Mouse (Mus musculus) myocyte (in vitro differentiated cells): ENCODE measurements around the gene Dhrs7b. TPM values are rescaled to one million over a fixed set of nuclear protein-coding genes. Genes with fewer than 3 reads are reported as not detected.

Experiments
- H3K27me3 ChIP-seq: one replicate; pipeline ENCODE4 v1.6.1; 2011; ENCODE audit not compliant: control insufficient read depth, insufficient read depth, insufficient read length
- H3K36me3 ChIP-seq: one replicate; pipeline ENCODE4 v1.6.1; 2011; ENCODE audit not compliant: control insufficient read depth, insufficient read depth
- H3K4me2 ChIP-seq: one replicate; pipeline ENCODE4 v1.6.1; 2011; ENCODE audit warnings: low read depth, control low read depth
- H3K4me3 ChIP-seq: one replicate; pipeline ENCODE4 v1.5.1; 2011; ENCODE audit warnings: mild to moderate bottlenecking, control low read depth, moderate library complexity
- H3K79me2 ChIP-seq: one replicate; pipeline ENCODE4 v1.6.1; 2011; ENCODE audit not compliant: control insufficient read depth, insufficient read depth
- H3ac ChIP-seq: one replicate; pipeline ENCODE4 v1.6.1; 2011; ENCODE audit not compliant: control insufficient read depth, insufficient read length
- CEBPB ChIP-seq: IDR thresholded peaks from 2 replicates; pipeline ENCODE4 v1.6.1; 2011; ENCODE audit warnings: mild to moderate bottlenecking, moderate library complexity; ENCODE audit not compliant: poor library complexity, insufficient read depth, severe bottlenecking
- E2F4 ChIP-seq: IDR thresholded peaks from one replicate; pipeline ENCODE4 v1.6.1; 2011; ENCODE audit warnings: mild to moderate bottlenecking, control low read depth, moderate library complexity; ENCODE audit not compliant: insufficient read depth
- MAX ChIP-seq: IDR thresholded peaks from one replicate; pipeline ENCODE4 v1.6.1; 2011; ENCODE audit warnings: low read depth, mild to moderate bottlenecking, control low read depth
- MYOD1 ChIP-seq, 3 experiments: IDR thresholded peaks; one replicate each; pipeline ENCODE4 v1.6.1; 2011; ENCODE audit warnings: control low read depth in 2 of 3, low read depth in 2 of 3, mild to moderate bottlenecking in 2 of 3, moderate library complexity in 1 of 3; ENCODE audit not compliant: insufficient read length in 2 of 3, control insufficient read depth in 1 of 3
- MYOG ChIP-seq, 3 experiments: IDR thresholded peaks; one replicate each; pipeline ENCODE4 v1.6.1; 2011; ENCODE audit warnings: control low read depth in 2 of 3, low read depth in 2 of 3, mild to moderate bottlenecking in 2 of 3; ENCODE audit not compliant: insufficient read length in 2 of 3, control insufficient read depth in 1 of 3, insufficient read depth in 1 of 3
- POLR2A ChIP-seq: IDR thresholded peaks from one replicate; pipeline ENCODE4 v1.6.1; 2011; ENCODE audit warnings: low read depth, mild to moderate bottlenecking, control low read depth, moderate library complexity; ENCODE audit not compliant: insufficient read length
- POLR2AphosphoS2 ChIP-seq: IDR thresholded peaks from one replicate; pipeline ENCODE4 v1.6.1; 2011; ENCODE audit warnings: low read depth, control low read depth; ENCODE audit not compliant: insufficient read length
- REST ChIP-seq: IDR thresholded peaks from one replicate; pipeline ENCODE4 v1.6.1; 2011; ENCODE audit warnings: mild to moderate bottlenecking, control low read depth, moderate library complexity; ENCODE audit not compliant: insufficient read depth, insufficient read length
- SRF ChIP-seq: IDR thresholded peaks from one replicate; pipeline ENCODE4 v1.6.1; 2011; ENCODE audit warnings: low read depth; ENCODE audit not compliant: control insufficient read depth, insufficient read length
- TCF12 ChIP-seq: IDR thresholded peaks from one replicate; pipeline ENCODE4 v1.6.1; 2011; ENCODE audit warnings: mild to moderate bottlenecking, control low read depth; ENCODE audit not compliant: poor library complexity, insufficient read depth, severe bottlenecking
- TCF3 ChIP-seq: IDR thresholded peaks from one replicate; pipeline ENCODE4 v1.6.1; 2011; ENCODE audit warnings: low read depth, control low read depth; ENCODE audit not compliant: insufficient read length
- USF1 ChIP-seq: IDR thresholded peaks from one replicate; pipeline ENCODE4 v1.6.1; 2011; ENCODE audit warnings: low read depth, mild to moderate bottlenecking, control low read depth, moderate library complexity
- polyA plus RNA-seq: library from polyadenylated mRNA; unstranded; fragments of >200 nt; fragmentation: generic; extraction: Trizol; gene quantifications from one replicate; pipeline ENCODE4 v1.2.1, GENCODE M21; 2012; ENCODE audit warnings: missing spikeins

Dhrs7b gene
- polyA plus RNA-seq, 1 experiment, result 51.2 TPM

GRCm38 (mm10) chr11:60890744-60891143 is 60.3 kb downstream of the Dhrs7b start:
- TF ChIP-seq POLR2AphosphoS2 (no peak), E2F4 (no peak), POLR2A (no peak), TCF12 (no peak), MAX (no peak), TCF3 (no peak), CEBPB (no peak), MYOD1 (IDR thresholded peaks at IDR 0.05; ENCODE audit: control insufficient read depth in 1 of 3, insufficient read length in 2 of 3, low read depth in 2 of 3) (no peak), MYOG (IDR thresholded peaks at IDR 0.05; ENCODE audit: control insufficient read depth in 1 of 3, insufficient read depth in 1 of 3, insufficient read length in 2 of 3, low read depth in 2 of 3) (no peak), USF1 (no peak), SRF (no peak), REST (no peak)
- H3ac ChIP-seq, result no peak overlapping the region
- H3K36me3 ChIP-seq, result no peaks in the 10 kb centered on the region
- H3K79me2 ChIP-seq, result no peaks in the 10 kb centered on the region
- no peak overlapping the region for H3K4me2 ChIP-seq
- no peak overlapping the region for H3K4me3 ChIP-seq
- no peaks in the 10 kb centered on the region for H3K27me3 ChIP-seq

GRCm38 (mm10) chr11:60895915-60896314 is 65.5 kb downstream of the Dhrs7b start:
- Histone ChIP-seq H3K4me3 (no peak overlapping the region), H3ac (no peak overlapping the region), H3K79me2 (no peaks in the 10 kb centered on the region), H3K27me3 (no peaks in the 10 kb centered on the region), H3K4me2 (peak overlapping the region; percentile 10), H3K36me3 (no peaks in the 10 kb centered on the region)
- TF ChIP-seq USF1 (no peak), MAX (no peak), MYOG (IDR thresholded peaks at IDR 0.05; ENCODE audit: control insufficient read depth in 1 of 3, insufficient read depth in 1 of 3, insufficient read length in 2 of 3, low read depth in 2 of 3) (peak in 1 of 3 experiments; percentile 7), MYOD1 (IDR thresholded peaks at IDR 0.05; ENCODE audit: control insufficient read depth in 1 of 3, insufficient read length in 2 of 3, low read depth in 2 of 3) (peak in 1 of 3 experiments; percentile 13), CEBPB (no peak), SRF (no peak), E2F4 (no peak)

GRCm38 (mm10) chr11:60902001-60902400 is 71.6 kb downstream of the Dhrs7b start:
- Histone ChIP-seq H3ac (no peak overlapping the region), H3K27me3 (no peaks in the 10 kb centered on the region), H3K4me3 (no peak overlapping the region), H3K36me3 (peaks cover 12% of the 10 kb centered on the region), H3K79me2 (no peaks in the 10 kb centered on the region), H3K4me2 (no peak overlapping the region)
- no peak for TF ChIP-seq MYOG (IDR thresholded peaks at IDR 0.05; ENCODE audit: control insufficient read depth in 1 of 3, insufficient read depth in 1 of 3, insufficient read length in 2 of 3, low read depth in 2 of 3)
- TF ChIP-seq E2F4, result no peak
- TF ChIP-seq TCF12, result no peak
- TF ChIP-seq MYOD1 (IDR thresholded peaks at IDR 0.05; ENCODE audit: control insufficient read depth in 1 of 3, insufficient read length in 2 of 3, low read depth in 2 of 3), result no peak
- no peak for TF ChIP-seq POLR2A

GRCm38 (mm10) chr11:60902486-60902885 is 72.1 kb downstream of the Dhrs7b start:
- no peaks in the 10 kb centered on the region for H3K27me3 ChIP-seq
- H3K36me3 ChIP-seq, result peaks cover 12% of the 10 kb centered on the region
- no peak for TF ChIP-seq SRF
- no peak for TF ChIP-seq TCF12
- no peak overlapping the region for H3ac ChIP-seq
- no peaks in the 10 kb centered on the region for H3K79me2 ChIP-seq
- no peak overlapping the region for H3K4me3 ChIP-seq
- no peak overlapping the region for H3K4me2 ChIP-seq

GRCm38 (mm10) chr11:60903661-60904061 is 73.2 kb downstream of the Dhrs7b start:
- Histone ChIP-seq H3ac (no peak overlapping the region), H3K4me2 (no peak overlapping the region), H3K4me3 (no peak overlapping the region), H3K36me3 (peaks cover 12% of the 10 kb centered on the region), H3K79me2 (no peaks in the 10 kb centered on the region), H3K27me3 (no peaks in the 10 kb centered on the region)
- no peak for TF ChIP-seq TCF3
- no peak for TF ChIP-seq POLR2A
- TF ChIP-seq USF1, result no peak
- no peak for TF ChIP-seq MAX
- TF ChIP-seq POLR2AphosphoS2, result no peak
- no peak for TF ChIP-seq MYOD1 (IDR thresholded peaks at IDR 0.05; ENCODE audit: control insufficient read depth in 1 of 3, insufficient read length in 2 of 3, low read depth in 2 of 3)
- TF ChIP-seq REST, result no peak
- no peak for TF ChIP-seq SRF
- TF ChIP-seq E2F4, result no peak
- no peak for TF ChIP-seq TCF12
- no peak for TF ChIP-seq MYOG (IDR thresholded peaks at IDR 0.05; ENCODE audit: control insufficient read depth in 1 of 3, insufficient read depth in 1 of 3, insufficient read length in 2 of 3, low read depth in 2 of 3)
- TF ChIP-seq CEBPB, result no peak
